Mouse (Mus musculus) layer of hippocampus, adult 8-10 months (tissue): ENCODE data around the gene Samd7. TPM values are rescaled to one million over a fixed set of nuclear protein-coding genes. Genes with fewer than 3 reads are reported as not detected.
"Not testable (repeated sequence)": the region's sequence is repeated elsewhere in the genome, so short reads cannot be mapped to it uniquely, and the experiment has no call there.

Experiments used
- DNase-seq, 2 experiments: peaks; one replicate each; pipeline ENCODE4 v3.0.0; 2022; ENCODE audit warnings: low spot score in 2 of 2
- total RNA-seq, 4 experiments: library from RNA; stranded (reverse); gene quantifications; 2 replicates each; pipeline ENCODE4 v1.2.4; 2022

Samd7 gene
- not detected for total RNA-seq

GRCm38 (mm10) chr3:30746006-30746405, at the start of gene Samd7:
Samd7 (plus strand) TSS chr3:30746293.
- no peak for DNase-seq

GRCm38 (mm10) chr3:30696346-30696745, 49.7 kb upstream of the Samd7 start:
- DNase-seq: peak; percentile 10 to 60

- DNase-seq: no peak
Observed at GRCm38 (mm10) chr3:30697891-30698290, 48.2 kb upstream of the Samd7 start.

- DNase-seq: not testable (repeated sequence)
Observed at GRCm38 (mm10) chr3:30699711-30700505, 46.2 kb upstream of the Samd7 start, which contains the start of gene Lrrc31. Lrrc31 (minus strand) TSS chr3:30699843.

- no peak for DNase-seq
Observed at GRCm38 (mm10) chr3:30705977-30706376, 40.1 kb upstream of the Samd7 start.

- DNase-seq: no peak
Observed at GRCm38 (mm10) chr3:30706614-30707276, 39.3 kb upstream of the Samd7 start.

- DNase-seq: no peak
Observed at GRCm38 (mm10) chr3:30710191-30710590, 35.9 kb upstream of the Samd7 start.

GRCm38 (mm10) chr3:30713334-30713733, 32.8 kb upstream of the Samd7 start:
- no peak for DNase-seq

- no peak for DNase-seq
Observed at GRCm38 (mm10) chr3:30718649-30719048, 27.4 kb upstream of the Samd7 start.

- no peak for DNase-seq
Observed at GRCm38 (mm10) chr3:30722036-30722435, 24.1 kb upstream of the Samd7 start.

GRCm38 (mm10) chr3:30722461-30722860, 23.6 kb upstream of the Samd7 start:
- DNase-seq: no peak

GRCm38 (mm10) chr3:30723179-30723578, 22.9 kb upstream of the Samd7 start:
- no peak for DNase-seq

- no peak for DNase-seq
Observed at GRCm38 (mm10) chr3:30724105-30724824, 21.8 kb upstream of the Samd7 start.

GRCm38 (mm10) chr3:30724848-30725465, 21.1 kb upstream of the Samd7 start:
- DNase-seq: no peak

GRCm38 (mm10) chr3:30725514-30725913, 20.6 kb upstream of the Samd7 start:
- DNase-seq: no peak

GRCm38 (mm10) chr3:30727209-30727608, 18.9 kb upstream of the Samd7 start:
- DNase-seq: no peak

- DNase-seq: no peak
Observed at GRCm38 (mm10) chr3:30729046-30729445, 17.0 kb upstream of the Samd7 start.

- DNase-seq: peak in 1 of 2 experiments; percentile 24
Observed at GRCm38 (mm10) chr3:30736809-30737208, 9.3 kb upstream of the Samd7 start.

GRCm38 (mm10) chr3:30741306-30741705, 4.8 kb upstream of the Samd7 start:
- DNase-seq: no peak

GRCm38 (mm10) chr3:30742891-30743290, 3.2 kb upstream of the Samd7 start:
- DNase-seq: no peak

GRCm38 (mm10) chr3:30748316-30748715, 2.2 kb downstream of the Samd7 start:
- DNase-seq: no peak

- DNase-seq: no peak
Observed at GRCm38 (mm10) chr3:30754696-30755095, 8.6 kb downstream of the Samd7 start.
